Mouse (Mus musculus): ENCODE measurements around the gene Golga4.

Golga4 gene

DNA sequence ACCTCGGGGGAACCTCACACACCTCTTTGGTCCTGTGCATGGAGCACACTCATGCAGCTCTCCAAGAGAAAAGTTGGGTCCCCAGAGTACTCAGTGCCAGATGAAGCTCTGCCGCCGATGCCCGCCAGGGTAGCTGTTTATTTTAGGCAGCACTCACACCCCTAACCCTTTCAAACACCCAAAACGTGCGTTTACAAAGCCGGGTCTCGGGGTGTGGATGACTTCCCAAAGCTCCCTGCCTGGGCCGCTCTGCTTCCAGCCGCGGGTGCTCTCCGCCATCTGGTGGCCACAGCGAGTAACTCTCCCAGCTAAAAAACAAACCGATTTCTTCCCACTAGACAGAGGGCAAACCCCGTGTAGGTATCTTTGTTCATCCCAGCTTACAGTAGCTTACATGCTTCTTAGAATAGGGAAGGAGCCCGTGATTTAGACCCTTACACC is 16.5 kb upstream of the Golga4 start:
- peak; percentile 50 for DNase-seq (ENCODE audit: low spot score)

DNA sequence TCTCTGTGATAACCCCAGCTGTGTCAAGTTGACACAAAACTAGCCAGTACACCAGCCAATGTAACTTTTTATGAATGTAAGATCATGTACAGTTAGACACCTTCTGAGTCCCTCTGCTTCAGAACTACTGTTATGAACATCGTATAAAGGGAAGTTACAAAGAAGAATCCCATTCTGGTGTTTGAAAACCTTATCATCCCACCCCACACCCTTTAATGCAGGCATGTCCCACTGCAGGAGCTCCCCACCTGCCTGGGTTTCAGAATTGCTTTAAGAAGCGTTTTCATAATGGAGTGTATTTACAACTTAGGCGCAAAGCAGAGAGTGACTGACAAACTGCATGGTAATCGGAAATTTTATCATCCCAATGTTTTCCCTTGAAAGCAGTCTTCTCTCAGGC is 14.9 kb upstream of the Golga4 start:
- no peak for DNase-seq (ENCODE audit: low spot score)

DNA sequence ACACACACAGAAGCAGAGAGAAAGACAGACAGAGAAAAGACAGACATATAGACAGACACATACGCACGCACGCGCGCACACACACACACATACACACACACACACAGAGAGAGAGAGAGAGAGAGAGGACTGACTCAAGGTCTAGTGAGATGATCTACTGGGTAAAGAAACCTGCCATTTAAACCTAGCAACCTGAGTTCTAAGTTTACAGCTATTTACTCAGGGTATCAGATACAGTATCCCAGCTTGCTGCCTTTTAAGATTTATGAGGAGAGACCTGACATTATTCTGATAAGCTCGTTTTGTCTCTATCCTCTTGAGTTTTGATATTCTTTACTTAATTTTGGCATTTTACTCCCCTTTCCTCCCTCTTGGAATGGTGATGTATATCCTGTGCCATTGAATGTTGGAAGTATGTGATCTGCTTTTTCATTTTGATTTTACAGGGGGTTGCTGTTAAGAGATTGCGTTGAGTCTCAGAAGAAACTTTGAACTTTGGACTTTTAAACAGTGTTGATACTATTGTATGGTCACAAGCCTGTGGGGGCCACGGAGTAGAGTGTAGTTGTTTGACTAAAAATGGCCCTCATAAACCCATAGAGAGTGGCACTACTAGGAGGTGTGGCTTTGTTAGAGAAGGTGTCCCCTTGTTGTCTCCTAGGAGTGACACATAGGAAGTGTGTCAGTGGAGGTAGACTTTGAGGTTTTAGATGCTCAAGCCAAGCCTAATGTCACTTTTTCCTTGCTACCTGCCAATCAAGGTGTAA is 13.0 kb upstream of the Golga4 start:
- no peak for DNase-seq (ENCODE audit: low spot score)

DNA sequence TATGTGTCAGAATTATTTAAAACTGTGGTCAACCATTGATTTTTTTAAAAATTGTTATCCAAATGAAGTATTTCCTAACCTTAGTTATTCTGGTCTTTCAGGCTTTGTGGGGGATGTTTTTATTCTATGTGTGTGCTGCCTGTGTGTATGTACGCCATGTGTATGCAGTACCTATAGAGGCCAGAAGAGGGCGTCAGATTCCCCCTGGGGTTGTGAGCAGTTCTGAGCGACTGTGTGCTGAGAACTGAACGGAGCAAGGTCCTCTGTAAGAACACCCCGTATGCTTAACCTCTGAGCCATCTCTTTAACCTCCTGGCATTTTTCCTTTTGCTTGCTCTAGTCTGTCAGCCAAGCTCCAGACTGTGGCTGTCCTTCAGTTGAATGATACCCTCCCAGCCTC is 12.0 kb upstream of the Golga4 start:
- no peak for DNase-seq (ENCODE audit: low spot score)

DNA sequence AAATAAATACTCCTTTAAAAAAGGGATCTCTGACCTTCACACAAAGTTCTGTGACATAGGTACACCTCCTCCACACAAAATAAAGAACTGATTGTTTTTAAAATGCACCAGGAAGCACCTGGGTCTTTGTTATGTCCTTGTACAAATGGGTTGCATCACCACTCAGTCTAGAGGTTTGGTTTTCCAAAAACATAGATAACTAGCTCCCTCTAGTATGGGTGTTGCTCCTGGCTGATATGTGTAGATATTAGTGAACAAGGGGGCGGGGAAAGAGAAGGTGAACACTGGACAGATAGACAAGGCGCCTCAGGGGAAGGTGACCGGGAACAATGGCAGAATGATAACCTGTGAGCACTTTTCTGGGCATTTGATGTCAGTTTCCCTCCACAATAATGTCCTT is 10.1 kb upstream of the Golga4 start:
- DNase-seq (ENCODE audit: low spot score), result no peak

DNA sequence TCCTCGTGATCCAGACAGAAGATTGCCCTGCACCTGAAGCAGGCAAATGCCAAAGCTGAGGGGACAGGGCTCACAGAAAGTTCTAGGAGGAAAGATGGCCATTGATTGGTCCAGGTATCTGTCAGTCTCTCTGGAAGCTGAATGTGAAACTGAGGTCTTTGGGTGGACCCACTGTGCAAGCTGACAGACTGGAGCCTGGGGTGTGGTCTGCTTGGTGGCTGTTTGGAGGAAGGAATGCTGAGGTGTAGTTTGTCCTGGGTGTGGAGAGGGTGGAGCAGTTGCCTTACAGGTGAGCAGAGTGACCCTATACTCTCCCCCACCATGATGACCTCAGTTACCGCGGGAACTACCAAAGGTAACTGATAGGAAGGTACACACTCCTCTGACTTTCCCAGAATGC is 9.1 kb upstream of the Golga4 start:
- DNase-seq (ENCODE audit: low spot score), result no peak

DNA sequence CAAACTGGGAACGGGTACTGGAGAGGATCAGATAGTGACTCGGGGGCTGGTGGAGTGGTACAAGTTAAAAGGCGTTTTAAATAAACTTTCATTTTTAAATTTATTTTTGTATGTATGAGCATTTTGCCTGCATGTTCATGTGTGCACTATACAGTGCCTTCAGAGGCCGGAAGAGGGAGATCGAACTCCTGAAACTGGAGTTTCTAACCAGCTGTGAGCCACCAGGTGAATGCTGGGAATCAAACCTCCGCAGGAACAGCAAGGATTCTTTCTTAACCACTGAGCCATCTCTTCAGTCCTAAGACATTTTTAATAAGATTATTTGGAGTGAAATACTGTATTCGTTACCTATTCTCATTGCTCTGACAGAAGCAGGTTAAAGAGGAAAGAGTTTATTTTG is 8.0 kb upstream of the Golga4 start:
- DNase-seq (ENCODE audit: low spot score), result no peak

DNA sequence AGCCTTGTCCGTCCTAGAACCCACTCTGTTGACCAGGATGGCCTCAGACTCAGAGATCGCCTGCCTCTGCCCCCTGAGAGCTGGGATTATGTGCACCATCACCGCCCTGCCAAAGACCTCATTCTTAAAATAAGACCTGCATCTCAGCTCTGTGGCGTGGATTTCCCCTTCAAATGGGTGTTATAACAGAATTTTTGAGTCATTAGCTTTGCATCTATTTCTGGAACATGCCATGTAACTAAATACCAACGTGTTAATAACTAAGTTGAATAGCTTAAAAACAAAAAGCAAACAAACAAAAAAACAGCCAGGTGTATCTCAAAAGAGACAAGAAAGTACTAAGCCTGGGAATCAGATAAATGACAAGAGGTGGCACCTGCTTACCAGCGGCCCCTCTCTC is 5.1 kb upstream of the Golga4 start:
- no peak for DNase-seq (ENCODE audit: low spot score)

DNA sequence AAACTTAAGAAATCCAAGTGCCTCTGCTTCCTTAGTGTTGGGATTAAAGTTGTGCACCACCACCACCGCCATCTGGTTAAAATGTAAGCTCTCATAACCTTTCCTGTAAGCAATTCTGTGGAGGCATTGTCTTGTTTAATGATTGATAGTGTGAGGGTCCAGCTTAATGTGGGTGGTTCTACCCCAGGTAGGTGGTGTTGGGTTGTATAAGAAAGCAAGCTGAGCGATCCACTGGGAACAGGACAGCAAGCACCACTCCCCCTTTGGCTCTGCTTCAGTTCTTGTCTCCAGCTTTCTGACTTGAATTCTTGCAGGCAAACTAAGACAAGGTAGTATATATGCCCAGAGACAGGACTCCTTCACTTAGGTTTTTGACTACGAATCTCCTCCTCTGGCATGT is 1.4 kb upstream of the Golga4 start:
- no peak for DNase-seq (ENCODE audit: low spot score)

DNA sequence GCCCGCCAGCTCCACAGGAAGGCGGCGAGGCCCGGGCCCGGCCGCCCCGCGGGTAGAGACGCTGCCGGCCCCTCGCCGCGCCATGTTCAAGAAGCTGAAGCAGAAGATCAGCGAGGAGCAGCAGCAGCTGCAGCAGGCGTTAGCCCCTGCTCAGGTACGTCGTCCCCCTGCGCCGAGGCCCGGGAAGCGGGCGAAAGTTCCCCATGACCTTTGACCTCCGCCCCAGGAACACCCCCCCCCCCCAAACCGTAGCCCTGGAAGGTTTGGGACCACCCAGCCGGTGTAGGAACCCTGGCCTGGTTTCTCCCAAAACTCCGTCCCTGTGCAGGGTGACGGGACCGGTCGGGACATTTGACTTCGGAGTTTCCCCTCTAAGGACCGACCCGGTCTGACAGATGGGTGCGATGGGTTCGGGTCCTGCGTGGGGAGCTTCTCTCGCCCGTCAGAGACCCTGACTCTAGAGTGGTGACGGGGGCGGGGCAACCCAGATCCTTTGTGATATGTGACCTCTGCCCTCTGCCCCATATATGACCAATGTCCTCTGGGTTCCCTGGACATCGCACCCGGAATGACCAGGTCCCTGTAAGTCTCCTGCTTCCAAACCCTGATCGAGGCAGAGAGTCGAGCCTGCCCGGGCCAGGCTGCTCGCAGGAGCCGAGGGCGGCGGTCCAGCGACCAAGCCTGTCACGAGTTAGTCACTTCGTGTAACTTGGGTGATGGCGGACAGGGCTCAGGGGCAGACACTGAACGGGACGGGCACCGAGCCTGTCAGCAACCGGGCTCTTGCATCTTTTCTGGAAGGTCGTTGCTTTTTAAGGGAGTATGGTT is 551 bp downstream of the Golga4 start:
- no peak for DNase-seq (ENCODE audit: low spot score)

DNA sequence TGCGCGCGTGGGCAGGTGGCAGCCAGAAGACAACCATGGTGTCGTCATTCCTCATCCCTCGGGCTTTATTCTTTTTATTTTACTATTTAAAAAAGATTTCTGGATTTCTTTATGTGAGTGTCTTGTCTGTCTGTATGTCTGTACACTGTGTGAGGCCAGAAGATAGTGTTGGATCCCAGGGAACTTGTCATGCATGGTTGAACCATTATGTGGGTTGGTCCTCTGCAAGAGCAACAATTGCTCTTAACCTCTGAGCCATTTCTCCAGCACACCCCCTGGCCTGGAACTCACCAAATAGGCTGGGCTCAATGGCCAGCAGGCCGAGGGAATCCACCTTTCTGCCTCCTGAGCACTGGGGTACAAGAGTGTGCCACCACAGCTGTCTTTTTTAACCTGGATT is 1.5 kb downstream of the Golga4 start:
- no peak for DNase-seq (ENCODE audit: low spot score)

DNA sequence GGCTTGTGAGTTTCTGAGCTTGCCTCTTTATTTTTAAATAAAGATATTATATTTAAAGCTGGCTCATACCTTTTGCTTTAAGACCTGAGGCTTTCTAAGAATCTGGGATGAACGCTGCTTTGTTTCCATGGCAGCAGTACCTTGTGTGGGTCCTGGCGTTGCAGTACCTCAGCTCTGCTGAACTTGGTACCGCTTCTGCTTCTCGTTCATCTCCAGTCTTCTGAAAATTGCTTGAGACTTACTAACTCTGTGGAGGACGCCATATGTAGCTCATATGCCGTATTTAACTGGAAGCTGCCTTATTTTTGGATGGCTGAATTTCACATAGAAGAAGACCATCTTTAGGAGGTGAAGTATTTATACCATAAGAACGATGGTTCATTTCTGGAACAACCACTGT is 2.5 kb downstream of the Golga4 start:
- no peak for DNase-seq (ENCODE audit: low spot score)

DNA sequence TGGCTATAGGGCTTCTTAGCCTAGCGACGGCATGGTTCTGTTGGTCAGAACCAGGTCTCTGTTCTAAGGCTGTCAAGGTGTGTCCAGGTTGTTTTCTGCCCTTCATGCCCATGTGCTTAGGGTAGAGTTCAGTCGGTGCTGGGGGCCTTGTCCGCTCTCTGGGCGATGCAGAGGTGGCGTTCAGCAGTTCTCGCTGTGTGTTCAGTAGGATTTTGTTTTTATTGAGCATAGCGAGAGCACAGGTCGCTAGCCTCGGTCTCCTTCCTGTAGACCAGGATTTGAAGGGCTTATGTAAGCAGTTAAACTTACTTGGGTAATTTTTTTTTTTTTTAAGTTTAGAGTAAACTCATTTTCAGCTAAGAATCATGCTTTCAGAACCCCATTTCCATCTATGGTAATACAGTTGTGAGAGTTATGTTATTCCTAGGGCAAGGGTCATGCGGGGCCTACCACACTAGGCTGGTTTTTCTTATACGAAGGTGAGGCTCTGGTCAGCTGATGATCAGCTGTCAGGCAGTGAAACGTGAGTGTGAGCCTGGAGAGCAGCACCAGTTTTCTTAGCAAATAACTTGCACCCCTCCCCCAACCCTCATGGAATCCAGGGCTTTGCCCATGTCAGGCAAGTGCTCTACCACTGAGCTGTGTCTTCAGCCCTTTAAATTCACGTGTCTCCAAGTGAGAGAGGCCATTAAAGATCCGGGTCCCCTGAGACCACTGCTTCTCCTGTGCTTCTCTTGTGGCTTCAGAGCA is 5.0 kb downstream of the Golga4 start:
- no peak for DNase-seq (ENCODE audit: low spot score)

DNA sequence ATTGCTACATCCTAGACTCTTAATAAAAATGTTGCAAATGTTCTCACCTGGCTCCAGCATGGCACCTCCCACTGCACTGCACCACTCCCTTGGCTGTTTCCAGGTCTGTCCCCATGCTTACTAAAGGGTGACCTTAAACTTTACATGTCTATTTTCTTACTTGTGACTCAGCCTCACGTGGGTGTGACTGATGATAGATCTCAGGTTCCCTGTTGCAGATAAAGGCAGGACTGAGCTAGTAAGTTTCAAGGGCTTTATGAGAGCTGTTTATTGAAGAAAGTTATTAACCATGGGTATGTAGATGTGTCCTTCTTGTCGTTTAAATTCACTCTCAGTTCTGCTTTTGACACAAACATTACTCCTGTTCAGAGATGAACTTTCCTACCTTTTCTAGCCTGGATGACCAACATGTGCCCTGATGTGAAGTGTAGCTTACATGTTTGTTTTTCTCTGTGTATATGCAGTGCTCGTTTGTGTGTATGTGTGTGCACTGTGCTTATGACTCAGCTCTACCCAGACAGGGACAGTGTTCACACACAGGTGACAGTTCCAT is 6.7 kb downstream of the Golga4 start:
- no peak for DNase-seq (ENCODE audit: low spot score)

DNA sequence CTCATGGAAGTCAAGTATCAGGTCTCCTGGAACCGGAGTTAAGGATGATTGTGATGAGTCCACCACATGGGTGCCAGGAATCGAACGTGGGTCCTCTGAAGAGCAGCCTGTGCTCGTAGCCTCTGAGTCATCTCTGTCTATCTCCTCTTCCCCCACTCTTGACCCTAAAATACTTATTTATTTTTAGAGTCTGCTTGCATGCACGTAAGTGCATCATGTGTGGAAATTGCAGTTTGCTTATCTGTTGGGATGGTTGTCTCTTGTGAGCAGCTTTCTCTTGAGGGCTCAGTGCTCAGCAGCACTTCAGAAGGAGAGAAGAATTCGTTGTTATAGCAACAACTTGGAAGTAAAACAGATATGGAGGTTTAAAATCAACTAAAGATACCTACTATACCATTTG is 9.4 kb downstream of the Golga4 start:
- no peak for DNase-seq (ENCODE audit: low spot score)

DNA sequence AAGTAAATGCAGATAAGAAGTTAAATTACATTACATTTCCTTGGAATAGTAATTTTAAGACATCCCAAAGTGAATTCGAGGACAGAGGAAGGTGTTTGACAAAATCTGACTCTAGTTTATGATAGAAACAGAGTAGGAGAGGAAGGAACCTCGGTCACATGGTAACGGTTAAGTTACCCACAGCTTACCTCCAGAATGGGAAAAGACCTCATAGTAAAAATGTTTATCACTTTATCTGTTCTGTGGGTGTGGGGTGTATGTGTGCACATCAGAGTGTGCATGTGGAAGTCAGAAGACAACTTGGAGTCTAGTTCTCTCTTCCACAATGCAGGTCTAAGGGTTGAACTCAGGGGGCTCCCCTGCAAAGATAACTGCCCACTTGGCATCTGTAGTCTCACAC is 10.1 kb downstream of the Golga4 start:
- no peak for DNase-seq (ENCODE audit: low spot score)

DNA sequence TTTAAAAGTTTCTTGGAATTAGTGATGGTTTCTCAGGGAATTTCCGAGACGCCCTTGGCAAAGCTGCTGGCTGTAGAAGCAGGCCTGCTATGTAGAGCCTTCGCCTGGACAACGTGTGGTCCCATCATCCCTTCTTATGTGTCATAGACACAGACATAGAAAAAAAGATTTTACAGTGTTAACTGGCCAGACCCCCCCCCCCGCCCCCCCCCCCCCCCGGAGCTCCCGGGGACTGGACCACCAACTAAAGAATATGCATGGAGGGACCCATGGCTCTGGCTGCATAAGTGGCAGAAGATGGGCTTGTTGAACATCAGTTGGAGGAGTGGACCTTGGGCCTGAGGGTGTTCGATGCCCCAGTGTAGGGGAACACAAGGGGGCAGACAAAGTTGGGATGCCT is 11.6 kb downstream of the Golga4 start:
- no peak for DNase-seq (ENCODE audit: low spot score)

DNA sequence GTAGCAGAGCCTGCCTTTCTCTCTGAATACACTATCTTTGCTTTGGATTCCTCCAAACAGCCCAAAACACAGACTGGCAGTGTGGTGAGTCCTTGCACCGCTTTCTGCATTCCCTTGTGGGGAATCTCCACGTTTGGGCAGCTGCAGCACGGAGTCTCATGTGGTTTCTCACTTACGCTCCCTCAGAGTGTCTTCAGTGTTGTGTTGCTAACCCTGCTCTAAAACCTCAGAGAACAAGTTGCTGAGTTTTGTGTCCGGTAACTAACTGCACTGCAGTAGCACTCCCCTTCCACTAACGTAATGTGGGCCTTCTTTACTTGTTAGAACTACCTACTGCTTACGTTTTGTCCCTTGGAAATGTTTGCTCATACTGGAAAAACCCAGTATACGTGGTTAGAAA is 13.0 kb downstream of the Golga4 start:
- no peak for DNase-seq (ENCODE audit: low spot score)

DNA sequence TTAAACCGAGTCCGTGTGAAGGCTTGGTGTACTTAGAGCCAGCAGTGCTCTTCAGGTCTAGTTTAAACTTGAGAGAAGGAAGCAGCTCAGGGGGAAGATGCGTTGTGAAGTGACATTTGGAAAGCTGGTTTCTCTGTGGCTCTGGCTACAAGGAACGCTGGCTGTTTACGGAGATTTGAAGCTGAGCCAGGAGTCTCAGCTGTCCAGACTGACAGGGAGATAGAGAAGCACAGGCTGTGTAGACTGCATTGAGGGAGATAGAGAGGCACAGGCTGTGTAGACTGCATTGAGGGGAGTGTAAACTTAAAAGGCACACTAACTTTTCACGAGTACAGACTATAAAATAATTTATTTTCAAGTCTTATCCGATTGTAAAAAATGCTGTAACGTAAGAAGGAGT is 13.9 kb downstream of the Golga4 start:
- DNase-seq (ENCODE audit: low spot score), result no peak

DNA sequence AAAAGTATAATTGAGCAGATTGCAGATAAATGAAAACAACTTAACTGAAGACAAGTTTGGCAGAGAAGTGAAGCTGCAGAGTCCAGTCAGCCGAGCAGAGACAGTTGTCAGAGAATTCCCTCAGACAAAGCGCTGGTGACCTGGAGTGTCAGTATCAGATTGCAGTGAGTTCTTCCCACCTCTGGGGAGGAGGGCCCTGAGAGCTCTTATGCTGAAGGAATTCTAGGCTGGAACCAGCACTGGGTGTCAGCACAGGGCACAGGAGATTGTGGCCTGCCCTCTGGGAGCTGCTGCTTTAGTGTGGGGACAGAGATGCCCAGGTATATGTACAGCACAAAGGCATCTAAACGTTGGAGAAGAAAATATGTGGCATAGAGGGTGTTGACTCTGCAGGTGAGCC is 14.8 kb downstream of the Golga4 start:
- DNase-seq (ENCODE audit: low spot score), result no peak

DNA sequence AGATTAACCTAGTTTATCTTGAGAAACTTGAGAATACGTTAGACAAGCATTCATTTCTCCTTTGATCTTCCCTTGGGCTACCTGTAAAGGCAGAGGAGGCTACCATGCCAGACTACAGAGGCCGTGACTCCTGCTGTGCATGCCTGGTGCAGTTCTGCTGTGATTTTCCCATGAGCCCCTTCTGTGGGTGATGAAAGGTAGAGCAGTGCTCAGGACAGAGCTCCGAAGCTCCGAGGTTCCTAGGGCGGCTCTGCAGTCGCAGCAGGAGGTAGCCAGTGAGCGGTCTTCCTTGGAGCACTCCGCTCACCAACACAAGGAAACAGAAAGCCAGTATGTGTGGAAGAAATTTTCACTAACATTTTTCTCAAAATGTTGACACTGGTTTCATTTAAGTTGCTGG is 15.6 kb downstream of the Golga4 start:
- DNase-seq (ENCODE audit: low spot score), result no peak

DNA sequence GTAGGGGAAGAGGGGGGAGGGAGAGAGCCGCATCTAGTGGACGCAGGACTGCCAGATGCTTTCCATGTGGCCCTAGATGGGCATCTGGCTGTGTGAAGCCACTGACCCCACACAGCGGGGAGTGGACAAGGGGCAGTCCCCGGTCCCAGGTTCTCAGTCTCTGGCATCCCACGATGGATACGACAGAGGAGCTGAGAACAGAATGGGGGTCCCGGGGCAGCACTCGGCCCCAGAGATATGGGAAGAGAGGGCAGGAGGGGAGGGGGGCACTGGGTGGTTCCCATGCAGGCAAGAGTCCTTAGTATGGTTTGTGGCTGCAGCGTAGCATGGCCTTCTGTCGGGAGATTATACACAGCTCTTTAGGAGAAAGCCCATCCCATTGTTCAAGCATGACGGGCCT is 17.7 kb downstream of the Golga4 start:
- no peak for DNase-seq (ENCODE audit: low spot score)

DNA sequence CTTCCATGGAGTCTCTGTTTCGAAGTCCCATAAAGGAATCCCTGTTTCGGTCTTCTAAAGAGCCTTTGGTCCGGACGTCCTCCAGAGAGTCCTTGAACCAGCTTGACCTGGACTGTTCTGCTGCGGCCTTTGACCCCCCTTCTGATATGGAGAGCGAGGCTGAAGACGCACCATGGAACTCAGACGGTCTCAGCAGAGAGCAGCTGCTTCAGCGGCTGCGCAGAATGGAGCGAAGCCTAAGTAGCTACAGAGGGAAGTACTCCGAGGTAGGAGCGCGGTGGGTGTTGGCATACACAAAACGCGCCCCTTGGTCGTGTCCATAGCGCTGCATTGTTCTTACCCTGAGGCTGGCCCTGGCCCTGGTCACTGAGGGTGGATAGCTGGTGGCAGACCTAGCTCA is 21.0 kb downstream of the Golga4 start:
- no peak for DNase-seq (ENCODE audit: low spot score)

Data from ovary, postnatal 14 days (tissue).